Mouse (Mus musculus) brain, embryonic 18.5 days (tissue): Measurements from ENCODE around the gene Exoc8.

Source experiments
- DNase-seq: peaks from one replicate; pipeline ENCODE4 v3.0.0-alpha.2; 2012; ENCODE audit warnings: low read depth, low spot score

The Exoc8 gene

DNA sequence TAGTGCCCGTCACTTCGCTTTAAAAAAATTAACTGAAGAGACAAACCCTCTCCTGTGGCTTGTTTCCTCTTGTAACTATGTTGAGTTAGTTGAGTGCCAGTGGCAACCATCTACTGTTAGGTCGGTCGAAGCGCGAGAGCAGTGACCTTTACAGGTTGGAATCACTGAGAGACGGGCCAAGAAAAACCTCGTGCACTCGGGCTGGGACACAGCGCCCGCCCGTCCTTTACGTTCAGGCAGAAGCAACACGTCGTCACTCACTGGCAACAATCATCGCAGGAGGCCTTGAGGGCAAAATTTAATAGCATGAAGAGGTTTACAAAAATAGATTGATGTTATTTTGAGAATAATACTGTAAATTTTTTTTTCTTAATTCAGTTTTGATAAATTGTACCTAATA lies 12.4 kb upstream of the Exoc8 start:
- DNase-seq, result no peak

DNA sequence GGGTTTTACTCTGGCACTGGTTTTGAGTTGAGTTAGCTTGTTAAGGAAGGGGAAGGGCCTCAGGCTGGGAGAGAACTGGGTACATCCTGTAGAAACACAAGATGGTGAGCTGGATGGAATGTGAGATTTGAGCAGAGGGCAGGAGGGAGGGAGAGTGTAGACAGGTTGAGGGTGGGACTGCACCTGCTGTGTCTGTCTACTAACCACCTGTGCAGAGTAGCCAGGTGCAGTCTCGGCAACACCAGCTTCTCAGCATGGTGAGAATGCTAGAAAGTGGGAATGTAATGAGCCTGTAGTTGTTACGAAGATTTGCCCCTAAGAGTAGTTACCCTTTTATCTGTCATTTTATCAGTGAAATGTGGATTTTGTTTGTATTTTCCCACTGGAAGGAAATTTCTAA lies 8.0 kb upstream of the Exoc8 start:
- no peak for DNase-seq

DNA sequence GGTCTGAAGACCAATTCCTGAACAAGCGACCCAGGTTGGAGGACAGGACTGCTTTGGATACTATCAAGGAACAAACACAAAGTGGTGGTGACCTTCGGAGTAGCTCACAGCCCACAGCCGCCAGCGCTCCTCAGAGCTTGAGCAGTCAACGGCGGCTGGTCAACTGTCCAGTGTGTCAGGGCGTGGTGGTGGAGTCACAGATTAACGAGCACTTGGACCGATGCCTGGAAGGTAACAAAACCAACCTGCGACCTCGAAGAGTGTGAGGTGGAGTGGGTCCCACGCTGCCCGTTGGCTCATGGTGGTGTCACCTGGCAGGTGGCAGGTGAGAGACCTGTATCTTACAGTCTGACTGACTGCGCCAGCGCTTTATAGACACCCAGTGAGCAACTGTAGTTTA lies 5.7 kb upstream of the Exoc8 start:
- DNase-seq, result no peak

DNA sequence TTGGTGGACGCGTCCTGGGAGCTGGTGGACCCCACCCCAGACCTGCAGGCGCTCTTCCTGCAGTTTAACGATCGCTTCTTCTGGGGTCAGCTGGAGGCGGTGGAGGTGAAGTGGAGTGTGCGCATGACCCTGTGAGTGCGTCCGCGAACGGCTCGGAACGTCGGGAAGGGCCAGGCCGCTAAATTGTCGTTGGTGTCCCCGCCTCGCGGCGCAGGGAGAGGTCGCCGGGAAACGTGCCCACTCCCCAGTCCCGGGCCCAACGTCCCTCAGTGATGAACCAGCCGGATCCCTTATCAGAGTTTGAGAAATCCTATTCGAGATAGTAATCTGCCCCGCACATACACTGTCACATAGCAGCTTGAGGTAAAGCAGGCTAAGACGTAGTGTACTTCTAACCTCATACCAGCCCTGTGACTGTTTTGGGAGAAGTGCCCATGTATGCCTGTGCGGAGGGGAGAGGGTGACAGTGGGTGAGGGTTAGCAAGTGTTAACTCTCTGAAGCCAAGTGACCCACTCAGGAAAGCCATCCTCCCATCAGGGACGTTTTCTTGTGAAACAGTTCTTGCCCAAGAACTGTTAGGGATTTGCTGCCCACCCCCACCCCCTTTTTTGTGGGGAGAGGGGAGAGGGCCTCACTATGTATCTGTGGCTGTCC lies 873 bp upstream of the Exoc8 start:
- no peak for DNase-seq

DNA sequence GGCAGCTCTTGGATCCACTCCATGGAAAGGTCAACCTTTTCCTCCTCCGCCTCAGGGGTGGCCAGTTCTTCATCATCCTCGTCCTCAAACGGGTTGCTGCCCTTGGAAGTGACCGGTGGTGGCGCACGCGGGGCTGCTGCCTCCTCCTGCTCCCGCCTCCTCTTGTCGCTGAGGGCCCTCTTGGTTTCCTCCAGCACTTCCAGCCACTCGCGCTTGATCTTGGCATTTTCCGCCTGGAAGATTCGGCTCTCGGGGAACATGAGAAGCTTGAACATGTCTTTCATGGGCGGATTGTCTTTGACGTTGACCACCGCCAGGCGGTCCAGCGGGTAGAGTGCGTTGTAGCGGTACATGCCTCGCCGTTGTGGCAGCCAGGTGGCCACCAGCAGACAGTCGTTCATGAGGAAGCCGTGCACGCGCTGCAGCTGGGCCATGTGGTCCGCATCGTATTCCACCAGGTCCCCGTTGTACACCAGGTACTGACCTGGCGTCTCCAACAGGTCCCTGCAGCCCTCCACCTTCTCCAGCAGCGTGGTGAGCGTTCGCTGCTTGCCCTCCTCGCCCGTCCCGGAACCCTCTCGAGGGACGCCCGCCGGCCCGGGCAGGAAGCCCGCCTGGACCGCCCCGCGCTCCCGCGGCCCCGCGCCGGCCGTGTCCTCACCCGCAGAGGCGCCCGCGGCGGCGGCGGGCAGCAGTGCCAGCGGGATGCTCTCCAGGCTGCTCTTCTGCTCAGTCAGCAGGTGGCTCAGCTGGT lies 696 bp downstream of the Exoc8 start:
- DNase-seq, result no peak

DNA sequence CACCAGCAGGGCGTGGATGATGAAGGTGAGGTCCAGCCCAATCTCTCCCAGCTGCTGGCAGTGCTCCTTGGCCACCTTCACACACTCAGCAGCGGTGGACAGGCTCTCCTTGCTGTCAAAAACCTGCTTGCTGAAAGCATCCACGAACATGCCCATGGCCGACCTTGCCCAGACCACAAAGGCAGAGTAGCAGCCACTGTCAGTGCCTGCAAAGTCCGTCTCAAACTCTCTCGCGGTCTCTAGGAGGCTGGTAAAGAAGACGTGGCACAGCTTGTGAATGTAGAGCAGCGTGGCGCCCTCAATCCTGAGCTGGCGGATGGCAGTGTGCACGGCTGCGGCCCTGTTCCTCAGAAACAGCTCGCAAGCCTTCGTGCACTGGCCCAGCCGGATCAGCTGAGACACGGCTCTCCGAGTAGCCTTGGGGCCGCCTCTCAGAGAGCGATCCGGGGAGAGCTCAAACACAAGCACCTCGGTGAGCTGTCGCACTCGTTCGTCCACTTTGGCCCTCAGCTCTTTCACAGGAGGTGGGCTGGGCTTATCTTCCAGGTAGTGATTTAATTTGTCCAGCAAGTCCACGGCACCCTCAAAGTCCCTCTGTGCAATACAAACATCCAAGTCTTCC lies 1.4 kb downstream of the Exoc8 start:
- no peak for DNase-seq

DNA sequence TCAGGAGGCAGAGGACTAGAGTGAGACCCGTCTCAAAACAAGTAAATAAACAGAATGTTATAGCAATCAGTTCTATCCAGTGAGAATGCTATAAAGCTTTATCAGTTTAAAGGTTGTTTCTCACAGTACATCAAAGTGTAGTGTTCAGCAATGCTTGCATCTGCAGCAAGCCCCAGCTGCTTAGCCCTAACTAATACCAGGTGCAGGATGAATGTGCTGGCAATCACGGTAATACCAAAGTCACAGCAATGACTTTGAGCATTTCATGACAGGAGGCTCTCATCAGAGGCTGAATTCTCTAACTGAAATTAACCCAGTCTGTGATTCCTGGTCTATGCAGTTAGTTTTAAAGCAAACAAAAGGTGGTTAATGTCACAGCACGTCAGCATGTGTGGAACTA lies 4.9 kb downstream of the Exoc8 start:
- no peak for DNase-seq

DNA sequence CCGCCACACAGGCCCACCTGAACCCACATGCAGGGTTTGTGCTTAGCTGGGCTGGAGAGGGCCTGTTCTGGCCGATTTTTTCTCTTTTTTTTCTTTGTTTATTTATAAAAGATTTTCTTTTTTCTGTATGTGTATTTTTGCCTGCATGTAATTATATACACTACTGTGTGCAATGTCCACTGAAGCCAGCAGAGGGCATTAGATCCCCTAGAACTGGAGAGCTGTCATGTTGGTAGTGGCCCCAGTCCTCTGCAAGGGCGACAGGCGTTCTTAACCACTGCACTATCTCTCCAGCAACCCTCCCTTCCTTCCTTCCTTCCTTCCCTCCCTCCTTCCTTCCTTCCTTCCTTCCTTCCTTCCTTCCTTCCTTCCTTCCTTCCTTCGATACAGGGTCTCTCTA lies 9.1 kb downstream of the Exoc8 start:
- no peak for DNase-seq

DNA sequence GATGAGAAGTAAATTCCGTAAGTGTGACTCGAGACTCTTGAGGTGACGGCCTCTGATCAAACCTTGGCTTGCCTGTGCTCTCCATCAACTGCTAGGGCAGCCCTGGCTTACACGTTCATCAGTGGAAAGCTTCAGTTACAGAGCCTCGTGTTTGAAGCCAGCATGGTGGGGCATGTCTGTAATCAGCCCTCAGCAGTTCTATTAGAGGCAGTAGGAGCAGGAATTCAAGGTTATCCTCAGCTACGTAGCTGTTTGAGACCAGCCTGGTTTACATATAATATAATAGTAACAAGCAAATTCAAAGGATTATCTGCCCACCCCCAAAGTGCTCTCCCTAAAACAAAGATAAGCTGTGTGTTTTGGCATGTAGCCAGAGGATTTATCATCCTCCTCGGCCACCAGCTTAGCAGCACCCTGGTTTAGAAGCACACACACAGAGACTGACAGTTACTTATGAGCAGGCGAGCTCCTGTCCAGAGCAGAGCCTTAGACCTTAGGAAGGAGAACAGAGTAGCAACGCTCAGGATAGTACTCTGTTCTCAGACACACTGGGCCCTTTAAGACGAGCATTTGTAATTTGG lies 18.5 kb downstream of the Exoc8 start:
- no peak for DNase-seq

DNA sequence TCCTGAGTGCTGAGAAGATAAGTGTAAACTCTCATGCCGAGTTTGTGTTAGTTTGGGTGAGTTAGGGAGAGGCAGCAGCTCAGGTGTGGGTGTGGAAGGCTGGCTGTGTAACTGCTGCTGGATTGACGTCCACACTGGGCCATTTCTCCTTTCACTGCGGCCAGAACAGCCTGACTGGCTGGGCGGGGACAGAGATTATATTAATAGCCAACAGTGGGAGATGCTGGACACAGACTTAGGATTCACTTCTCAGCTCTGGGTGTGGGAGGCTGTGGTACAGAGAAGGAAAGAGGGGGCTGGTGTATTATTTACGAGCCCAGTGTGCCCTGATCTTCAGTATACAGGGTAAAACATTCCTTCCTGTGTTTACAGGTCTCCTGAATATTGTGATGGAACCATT lies 19.4 kb downstream of the Exoc8 start:
- DNase-seq, result no peak

DNA sequence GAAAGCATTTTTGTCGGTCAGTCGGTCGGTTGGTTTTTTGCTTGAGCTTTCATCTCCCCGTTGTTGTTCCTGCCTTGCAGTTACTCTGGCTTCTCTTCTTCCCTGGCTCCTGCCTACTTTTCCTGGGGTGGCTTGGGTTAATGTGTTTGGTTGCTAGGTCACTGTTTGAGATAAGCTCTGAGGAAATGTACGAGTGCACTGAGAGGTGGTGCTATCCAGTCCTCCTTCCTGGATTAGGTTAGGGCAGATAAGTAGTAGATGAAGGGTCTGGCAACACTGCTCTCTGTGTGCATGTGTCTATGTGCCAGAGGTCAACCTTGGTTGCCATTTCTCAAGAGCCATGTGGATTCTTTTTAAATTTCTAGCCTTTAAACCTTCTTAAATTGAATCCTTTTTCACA lies 24.8 kb downstream of the Exoc8 start:
- DNase-seq, result no peak

DNA sequence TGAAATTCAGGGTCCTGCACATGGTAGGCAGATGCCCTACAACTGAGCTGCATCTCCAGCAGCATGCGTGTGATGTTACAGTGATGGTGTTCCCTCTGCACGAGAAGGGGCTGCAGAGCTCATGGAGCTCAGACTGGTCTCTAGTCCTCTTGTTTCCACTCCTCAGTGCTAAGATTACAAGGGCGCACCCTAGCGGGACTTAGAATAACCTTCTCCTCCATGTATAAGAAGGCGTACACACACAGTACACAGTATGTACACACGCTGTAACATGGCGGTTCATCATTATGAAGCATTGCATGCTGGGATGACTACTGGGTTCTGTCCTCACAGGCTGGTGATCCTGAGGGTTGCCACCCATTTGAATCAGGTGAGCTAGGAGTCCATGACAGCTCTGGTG lies 25.4 kb downstream of the Exoc8 start:
- no peak for DNase-seq

DNA sequence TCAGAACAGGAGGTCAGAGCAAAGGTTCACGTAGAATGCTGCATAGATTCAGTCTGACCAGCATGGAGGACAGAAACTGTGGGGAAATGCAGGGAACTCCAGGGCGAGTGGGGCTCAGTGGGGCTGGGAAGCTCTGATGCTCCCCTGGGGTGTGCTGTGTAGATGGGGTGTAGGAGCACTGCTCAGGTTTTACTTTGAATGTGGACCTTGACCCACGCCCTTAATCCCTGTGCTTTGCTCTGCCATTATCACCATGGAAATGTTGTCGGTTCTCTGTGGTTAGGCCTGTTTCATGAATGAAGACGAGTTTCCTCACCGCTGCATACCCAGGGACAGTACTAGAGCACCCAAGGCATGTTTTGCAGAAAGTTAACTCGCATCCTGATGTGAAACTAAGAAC lies 26.0 kb downstream of the Exoc8 start:
- no peak for DNase-seq

DNA sequence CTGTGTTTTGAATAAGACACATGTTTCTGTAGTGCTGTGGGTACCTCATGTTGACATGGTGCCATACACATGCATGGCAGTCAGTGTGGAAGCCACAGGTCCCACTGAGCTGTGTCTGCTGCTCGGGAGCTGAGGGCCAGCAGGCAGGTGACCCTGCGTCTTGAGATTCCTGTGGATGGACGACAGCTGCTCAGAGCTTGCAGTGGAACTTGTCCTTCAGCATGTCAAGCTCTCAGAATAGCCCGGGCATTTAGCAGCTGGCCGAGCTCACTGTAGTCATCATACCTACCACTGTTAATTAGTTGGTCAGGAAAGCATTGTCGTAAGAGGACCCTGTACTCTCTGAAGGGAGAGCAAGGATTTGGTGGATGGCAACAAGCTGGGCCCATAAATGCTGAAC lies 27.8 kb downstream of the Exoc8 start:
- no peak for DNase-seq

DNA sequence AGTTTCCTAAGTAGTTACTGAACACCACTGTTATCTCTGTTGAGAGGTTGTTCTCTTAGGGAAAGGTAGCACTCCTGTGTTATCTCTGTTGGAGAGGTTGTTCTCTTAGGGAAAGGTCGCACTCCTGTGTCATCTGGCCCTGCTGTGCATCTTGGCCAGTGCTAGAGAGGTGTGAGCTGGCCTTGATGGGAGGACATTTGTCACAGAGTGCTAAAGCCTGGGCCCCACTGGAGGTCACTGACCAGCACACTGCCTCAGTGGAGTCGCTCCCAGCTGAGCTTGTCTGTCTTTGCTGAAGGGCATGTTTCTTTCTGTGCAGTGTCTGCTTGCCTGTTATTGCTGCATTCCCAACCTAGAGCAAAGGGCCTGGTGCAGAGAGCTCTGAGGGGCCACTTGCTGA lies 30.4 kb downstream of the Exoc8 start:
- no peak for DNase-seq

DNA sequence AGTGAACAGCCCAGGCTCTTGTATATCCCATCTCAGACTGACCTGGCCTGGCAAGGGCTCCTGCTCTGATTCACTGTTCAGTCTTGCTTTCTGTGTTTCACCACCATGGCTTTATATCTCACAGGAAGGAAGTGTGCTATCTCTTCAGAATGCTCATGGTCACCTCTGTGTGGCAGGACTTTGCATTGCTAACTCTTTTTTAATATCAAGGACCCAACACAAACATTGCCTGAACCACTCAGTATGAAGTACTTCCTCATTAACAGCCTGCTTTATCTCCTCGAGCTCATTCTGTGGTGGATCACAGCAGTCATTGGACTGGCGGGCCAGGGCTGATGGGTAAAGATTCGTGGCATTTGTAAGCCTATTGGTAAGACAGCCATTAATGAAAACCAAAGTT lies 30.8 kb downstream of the Exoc8 start:
- no peak for DNase-seq

DNA sequence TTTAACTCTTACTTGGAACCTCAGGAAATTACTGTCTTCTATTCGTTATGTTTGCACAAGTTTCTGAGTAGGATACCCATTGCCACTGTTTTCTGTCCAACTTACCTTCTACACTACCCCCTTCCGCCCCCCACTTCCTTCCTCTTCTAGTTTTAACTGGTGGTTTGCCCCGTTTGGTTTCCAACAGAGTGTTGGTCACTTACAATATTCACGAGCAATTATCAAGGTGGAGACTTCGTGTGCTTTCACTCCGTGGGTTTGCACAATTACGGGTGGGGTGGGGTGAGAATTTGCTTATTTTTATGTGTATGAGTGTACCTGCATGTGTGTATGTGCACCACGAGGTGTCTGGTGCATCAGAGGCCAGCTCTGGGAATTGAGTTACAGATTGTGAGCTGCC lies 33.8 kb downstream of the Exoc8 start:
- DNase-seq, result no peak

DNA sequence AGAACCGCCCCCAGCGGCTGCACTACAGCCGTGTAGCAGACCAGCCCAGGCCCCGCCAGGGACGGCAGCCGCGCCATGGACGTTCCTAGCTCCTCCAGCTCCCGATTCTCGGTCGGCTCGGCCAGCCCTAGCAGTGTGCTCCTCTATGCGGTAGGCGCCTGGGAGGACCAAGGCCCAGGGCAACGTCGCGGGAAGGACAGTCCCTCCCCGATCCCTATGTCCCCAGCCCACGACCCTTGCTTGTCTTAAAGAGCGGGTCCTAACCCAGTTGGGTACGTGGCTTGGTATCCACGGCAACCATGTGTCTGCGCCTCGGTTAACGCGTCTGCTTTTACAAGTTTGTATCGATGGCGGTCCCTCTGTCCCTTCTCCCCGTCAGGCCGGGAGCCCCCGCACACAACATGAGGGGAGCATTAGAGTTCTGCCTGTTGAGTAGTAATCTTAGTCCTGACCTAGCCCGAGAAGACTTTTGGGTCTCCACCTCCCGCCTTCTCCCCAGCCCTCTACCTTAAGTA lies 34.3 kb downstream of the Exoc8 start:
- no peak for DNase-seq

DNA sequence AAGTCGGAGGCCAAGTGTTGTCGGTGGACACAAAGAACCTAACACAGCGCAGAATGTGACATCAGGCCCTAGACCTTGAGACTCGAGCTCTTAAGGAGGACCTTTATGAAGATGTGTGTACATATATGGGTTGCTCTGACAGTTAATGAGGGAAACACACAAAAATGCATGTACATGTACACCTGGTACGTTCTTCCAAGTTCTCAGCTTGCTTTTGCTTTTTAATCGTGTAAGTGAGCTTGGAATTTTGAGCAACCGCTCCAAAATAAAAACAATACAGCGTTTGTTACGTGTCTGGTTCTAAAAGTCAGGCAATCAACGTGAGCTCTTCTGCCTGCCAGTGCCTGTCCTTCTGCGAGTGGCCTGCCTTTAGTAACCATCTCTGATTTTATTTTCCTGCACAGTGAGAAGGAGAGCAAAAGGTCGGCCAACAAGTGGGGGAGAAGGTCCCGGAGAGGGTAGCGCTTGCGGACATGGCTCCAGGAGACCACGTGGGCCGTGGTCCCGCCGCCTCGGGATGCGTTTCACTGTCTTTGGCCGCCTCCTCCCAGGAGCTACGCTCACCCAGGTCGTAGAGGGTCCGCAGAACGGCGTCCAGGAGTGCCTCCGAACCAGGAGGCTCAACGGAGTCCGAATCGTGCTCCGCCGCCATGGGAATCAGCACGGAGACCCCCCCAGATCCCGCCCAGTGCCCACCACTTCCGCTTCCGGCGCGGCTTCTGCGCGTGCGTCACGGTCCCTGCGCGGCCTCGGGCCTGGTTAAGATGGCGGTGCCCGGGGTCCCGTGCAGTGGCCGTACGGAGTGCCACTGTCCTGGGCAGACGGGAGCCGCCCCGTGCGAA lies 35.0 kb downstream of the Exoc8 start, which contains the start of the genes Gnpat and 2810004N23Rik:
Gene Gnpat (plus strand): TSS at position 713 of the 842 bp plus-strand sequence.
Gene 2810004N23Rik (minus strand): TSS at position 800 of the 842 bp plus-strand sequence.
- DNase-seq, result peak; percentile 78

DNA sequence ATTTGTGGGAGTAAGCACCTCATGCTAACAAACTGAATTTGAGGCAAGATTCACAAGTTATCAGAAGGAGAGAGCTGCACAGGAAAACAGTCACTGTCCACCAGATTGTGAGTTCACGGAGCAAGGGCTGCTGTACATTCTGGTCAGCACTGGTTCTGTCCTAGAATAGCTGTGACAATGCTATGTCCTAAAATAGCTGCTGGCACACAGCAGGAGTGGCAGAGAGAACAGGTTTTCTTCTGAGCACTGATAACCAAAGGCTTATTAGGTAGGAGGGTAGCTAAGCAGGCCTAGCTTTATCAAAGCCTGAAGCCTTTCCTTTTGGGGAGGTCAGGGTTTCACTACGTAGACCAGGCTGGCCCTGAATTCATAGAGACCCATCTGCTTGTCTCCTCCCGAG lies 37.3 kb downstream of the Exoc8 start:
- DNase-seq, result no peak

DNA sequence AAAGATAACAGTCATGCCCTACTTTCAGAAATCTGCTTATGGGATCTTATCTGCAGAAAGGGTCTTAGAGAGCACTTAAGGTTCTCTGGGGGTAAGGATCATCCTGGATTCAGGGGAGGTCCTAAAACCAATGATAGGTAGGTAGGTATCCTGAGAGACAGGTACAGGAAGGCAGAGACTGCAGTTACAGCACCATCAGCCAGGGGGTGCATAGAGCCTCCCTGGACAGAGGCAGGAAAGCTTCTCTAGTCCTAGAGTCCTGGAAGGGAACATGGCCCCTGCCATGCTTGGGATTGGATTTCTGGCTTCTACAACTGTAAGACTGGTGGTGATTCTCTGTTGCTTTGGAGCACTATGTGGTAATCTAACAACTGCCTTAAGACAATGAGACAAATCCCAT lies 38.0 kb downstream of the Exoc8 start:
- no peak for DNase-seq
